Mouse (Mus musculus) CD4-positive helper T cell, adult 2 months (primary cell): ENCODE results near the gene Olfr378.

ENCODE experiments used
- DNase-seq: peaks from one replicate; pipeline ENCODE4 v3.0.0-alpha.2; 2012; ENCODE audit warnings: low read depth, missing footprints, low spot score

Gene Olfr378

GRCm38 (mm10) chr11:73428377-73428776 is at the start of gene Olfr378:
Gene Olfr378 (minus strand): TSS chr11:73428477.
- DNase-seq: no peak

- DNase-seq: no peak
Observed at GRCm38 (mm10) chr11:73457408-73457807, 29.1 kb upstream of the Olfr378 start, which contains the start of gene Olfr380. Gene Olfr380 (minus strand): TSS chr11:73457508.

- DNase-seq: no peak
Observed at GRCm38 (mm10) chr11:73399514-73399913, 28.8 kb downstream of the Olfr378 start, which contains the start of gene Olfr1. Gene Olfr1 (minus strand): TSS chr11:73399614.

GRCm38 (mm10) chr11:73395374-73395773 is 32.9 kb downstream of the Olfr378 start:
- no peak for DNase-seq
